ENCODE assay signal across 21 mouse cellular contexts in the genomic region with DNA sequence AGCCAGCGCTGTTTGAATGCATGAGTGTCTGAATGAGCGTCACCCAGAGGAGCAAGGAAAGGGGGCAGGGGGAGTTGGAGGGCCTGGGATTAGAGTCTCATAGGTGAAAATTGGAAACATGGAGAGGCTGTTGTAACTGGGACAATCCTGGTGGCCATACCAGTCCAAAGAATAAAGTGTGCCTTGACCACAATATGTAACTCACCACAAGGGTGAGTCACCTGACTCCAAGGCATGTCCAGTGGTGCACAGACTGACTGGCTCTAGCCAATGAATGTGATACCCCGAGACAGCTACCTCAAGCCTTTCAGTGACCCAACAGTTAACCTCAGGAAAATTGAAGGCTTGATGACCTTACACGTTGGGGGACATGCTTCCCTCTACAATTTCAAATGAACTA. TPM values are rescaled to one million over a fixed set of nuclear protein-coding genes. Genes with fewer than 3 reads are reported as not detected.
DNase-seq lines count a peak whose midpoint lies in the region; TF ChIP-seq lines count a peak whose summit lies in the region.
"Had no signal": no experiment of that assay in that cellular context is flagged by ENCODE, and none has a peak within 500 bp of the region (broad histone marks: within the 10 kb centered on the region; RNA-seq: fewer than 3 reads in every experiment).

No protein-coding gene starts in this region.

- no peak for TF ChIP-seq POLR2A in myocyte (IDR thresholded peaks at IDR 0.05; ENCODE audit: insufficient read length, low read depth)

- peaks cover 5% of the 10 kb centered on the region for H3K36me3 ChIP-seq in myocyte (ENCODE audit: control insufficient read depth, insufficient read depth)
- H3K36me3 ChIP-seq: forebrain, embryonic 15.5 days; G1E had no signal

- H3K27me3 ChIP-seq in myocyte (ENCODE audit: control insufficient read depth, insufficient read depth, insufficient read length), result no peaks in the 10 kb centered on the region
- H3K27me3 ChIP-seq: embryonic facial prominence, embryonic 12.5 days; forebrain, embryonic 13.5 days; forebrain, embryonic 15.5 days had no signal

- H3ac ChIP-seq in myocyte (ENCODE audit: control insufficient read depth, insufficient read length), result no peak overlapping the region

- H3K4me2 ChIP-seq in myocyte (ENCODE audit: low read depth), result no peak overlapping the region
- H3K4me2 ChIP-seq: embryonic facial prominence, embryonic 12.5 days; forebrain, embryonic 13.5 days; forebrain, embryonic 15.5 days had no signal

- no peak overlapping the region for H3K4me3 ChIP-seq in myocyte
- H3K4me3 ChIP-seq: embryonic facial prominence, embryonic 10.5 days; embryonic facial prominence, embryonic 12.5 days; forebrain, embryonic 13.5 days; forebrain, embryonic 15.5 days had no signal

- H3K79me2 ChIP-seq in myocyte (ENCODE audit: control insufficient read depth, insufficient read depth), result no peaks in the 10 kb centered on the region

- DNase-seq in 3134 (ENCODE audit: extremely low read depth, insufficient read length, low spot score) (peak; percentile 51), 416B (ENCODE audit: low read depth) (peak; percentile 28)
- no peak for DNase-seq in testis, postnatal 14 days (ENCODE audit: low spot score)
- no peak for DNase-seq in urinary bladder, postnatal 4 days (ENCODE audit: low spot score in 2 of 2)
- DNase-seq: adrenal gland, adult 8-10 months; adrenal gland, postnatal 14 days; adrenal gland, postnatal 36 days; cerebellum, adult 11-12 months; cerebellum, adult 2 months; cerebellum, adult 9-10 months; cerebellum, postnatal 10 days; cerebellum, postnatal 25 days; forebrain, postnatal 0 days had no signal

TF ChIP-seq in myocyte, 11 proteins besides CTCF, POLR2A, EP300 and RAD21:
- no peak for TF ChIP-seq SRF (IDR thresholded peaks at IDR 0.05; ENCODE audit: control insufficient read depth, insufficient read length, low read depth)
- TF ChIP-seq USF1 (IDR thresholded peaks at IDR 0.05; ENCODE audit: low read depth), result peak; percentile 48
TF ChIP-seq in myocyte: peak in this region for 1.

RNA-seq across cellular contexts. Expression of gene Col6a3, which starts 40.7 kb away (rescaled TPM):
- 186 TPM for polyA plus RNA-seq in myocyte (2012; fragmentation: generic; extraction: Trizol)
- polyA plus RNA-seq: activated CD4-positive, CD25-positive, alpha-beta regulatory T cell, adult 4 months; CD4-positive, CD25-positive, alpha-beta regulatory T cell, adult 4 months; G1E had no signal

Comparison
In these comparisons a context has a peak if more than half of its experiments do, and no peak if none do; other contexts are left out.
1. DNase-seq: peak in 3134 (single experiment) and 416B (single experiment); none in testis, postnatal 14 days (single experiment) and urinary bladder, postnatal 4 days (0 of 2).